Comparison of ENCODE assay signal across 10 mouse cellular contexts in the genomic region with DNA sequence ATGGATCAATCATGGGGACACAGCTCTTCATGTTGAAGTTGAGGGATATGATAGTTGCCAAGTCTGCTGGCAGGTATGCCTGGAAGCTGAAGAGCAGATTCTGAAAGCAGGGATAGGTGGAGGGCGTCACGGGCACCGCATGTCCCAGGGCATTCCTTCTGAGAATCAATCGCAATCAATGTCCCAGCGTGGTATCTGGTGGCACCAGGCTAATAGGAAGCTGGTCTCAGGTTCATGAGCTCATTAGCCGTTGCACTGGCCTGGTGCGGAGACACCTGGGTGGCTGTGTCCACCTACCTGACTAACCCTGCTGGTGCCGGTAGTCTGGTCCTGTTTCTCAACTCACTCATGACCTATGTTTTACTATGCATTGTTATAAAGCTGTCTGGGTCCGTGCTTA. TPM values are rescaled to one million over a fixed set of nuclear protein-coding genes. Genes with fewer than 3 reads are reported as not detected.
DNase-seq lines count a peak whose midpoint lies in the region; ATAC-seq and TF ChIP-seq lines count a peak whose summit lies in the region.
"Had no signal": no experiment of that assay in that cellular context is flagged by ENCODE, and none has a peak within 500 bp of the region (broad histone marks: within the 10 kb centered on the region; RNA-seq: fewer than 3 reads in every experiment).

No protein-coding gene starts in this region.

- H3K4me3 ChIP-seq in hindbrain, embryonic 11.5 days (ENCODE audit: low read depth, low read length), result no peak overlapping the region
- no peak overlapping the region for H3K4me3 ChIP-seq in hindbrain, embryonic 10.5 days
- H3K4me3 ChIP-seq in neural tube, embryonic 12.5 days, result no peak overlapping the region
- no peak overlapping the region for H3K4me3 ChIP-seq in intestine, embryonic 16.5 days (ENCODE audit: low read length)
- H3K4me3 ChIP-seq in cerebellum, adult 2 months (replicated peaks; ENCODE audit: insufficient read depth, low read depth, low read length), result no peak overlapping the region
- H3K4me3 ChIP-seq: gastrocnemius, adult 2 months; midbrain, embryonic 12.5 days; myocyte had no signal

- TF ChIP-seq POLR2A in cerebellum, adult 2 months (IDR thresholded peaks at IDR 0.05; ENCODE audit: borderline replicate concordance, insufficient read depth, low read length), result no peak

- no peaks in the 10 kb centered on the region for H3K4me1 ChIP-seq in hindbrain, embryonic 11.5 days (replicated peaks; ENCODE audit: control insufficient read depth, insufficient read depth, low read length)
- no peaks in the 10 kb centered on the region; the same call in 1 of the 2 replicates for H3K4me1 ChIP-seq in hindbrain, embryonic 10.5 days (replicated peaks)
- no peaks in the 10 kb centered on the region for H3K4me1 ChIP-seq in neural tube, embryonic 12.5 days
- peaks cover 6% of the 10 kb centered on the region for H3K4me1 ChIP-seq in intestine, embryonic 16.5 days (ENCODE audit: control insufficient read depth, insufficient read depth, low read length)
- no peaks in the 10 kb centered on the region for H3K4me1 ChIP-seq in cerebellum, adult 2 months (ENCODE audit: control insufficient read depth, insufficient read depth, low read length)
- H3K4me1 ChIP-seq: midbrain, embryonic 12.5 days had no signal

- H3K9me3 ChIP-seq in hindbrain, embryonic 11.5 days (ENCODE audit: control insufficient read depth, low read length), result no peaks in the 10 kb centered on the region
- H3K9me3 ChIP-seq in hindbrain, embryonic 10.5 days, result 0 out of 2 replicates have a peak, but pooled peaks cover 13% of the 10 kb centered on the region
- 0 out of 2 replicates have a peak, but pooled peaks cover 4% of the 10 kb centered on the region for H3K9me3 ChIP-seq in neural tube, embryonic 12.5 days
- no peaks in the 10 kb centered on the region for H3K9me3 ChIP-seq in intestine, embryonic 16.5 days (ENCODE audit: control insufficient read depth, low read length)

- peak; percentile 14; the same call in 1 of the 2 replicates for ATAC-seq in hindbrain, embryonic 11.5 days (ENCODE audit: low FRiP score)
- ATAC-seq in neural tube, embryonic 12.5 days (ENCODE audit: low FRiP score, low read depth), result peak; percentile 17; the same call in 1 of the 2 replicates
- ATAC-seq in intestine, embryonic 16.5 days, result peak; percentile 24; the same call in 1 of the 2 replicates

- no peak overlapping the region for H3K4me2 ChIP-seq in hindbrain, embryonic 11.5 days (replicated peaks; ENCODE audit: low read depth, low read length)
- no peak overlapping the region for H3K4me2 ChIP-seq in neural tube, embryonic 12.5 days (replicated peaks)
- no peak overlapping the region for H3K4me2 ChIP-seq in intestine, embryonic 16.5 days (ENCODE audit: low read depth, low read length)
- H3K4me2 ChIP-seq: midbrain, embryonic 12.5 days had no signal

- no peak overlapping the region for H3K9ac ChIP-seq in hindbrain, embryonic 11.5 days (ENCODE audit: low read depth, low read length)
- no peak overlapping the region for H3K9ac ChIP-seq in neural tube, embryonic 12.5 days
- H3K9ac ChIP-seq in intestine, embryonic 16.5 days (ENCODE audit: low read depth, low read length), result no peak overlapping the region
- H3K9ac ChIP-seq: midbrain, embryonic 12.5 days had no signal

- 75% methylated on average over 9 of the region's 9 CpGs for WGBS in hindbrain, embryonic 11.5 days
- 74% methylated on average over 9 of the region's 9 CpGs for WGBS in hindbrain, embryonic 10.5 days
- 65% methylated on average over 9 of the region's 9 CpGs for WGBS in neural tube, embryonic 12.5 days
- WGBS in intestine, embryonic 16.5 days, result 78% methylated on average over 9 of the region's 9 CpGs
- 80% methylated on average over 9 of the region's 9 CpGs for WGBS in cerebellum, adult 2 months

- no peak overlapping the region for H3K27ac ChIP-seq in hindbrain, embryonic 11.5 days (ENCODE audit: low read depth, low read length)
- no peak overlapping the region for H3K27ac ChIP-seq in hindbrain, embryonic 10.5 days
- H3K27ac ChIP-seq in neural tube, embryonic 12.5 days, result no peak overlapping the region
- H3K27ac ChIP-seq in intestine, embryonic 16.5 days (ENCODE audit: low read length), result no peak overlapping the region
- H3K27ac ChIP-seq in cerebellum, adult 2 months (ENCODE audit: insufficient read depth, low read length), result no peak overlapping the region
- H3K27ac ChIP-seq: gastrocnemius, adult 2 months; midbrain, embryonic 12.5 days had no signal

- no peak for TF ChIP-seq CTCF in cerebellum, adult 2 months (IDR thresholded peaks at IDR 0.05; ENCODE audit: borderline replicate concordance, insufficient read depth, low read depth, low read length)

- no peak for DNase-seq in hindbrain, embryonic 11.5 days (ENCODE audit: low spot score)
- no peak for DNase-seq in hindbrain, embryonic 10.5 days (ENCODE audit: low spot score)
- no peak for DNase-seq in neural tube, embryonic 10.5 days (ENCODE audit: extremely low spot score, low spot score)
- DNase-seq in layer of hippocampus, adult 8-10 months (ENCODE audit: low spot score in 2 of 2), result no peak
- no peak for DNase-seq in cerebellum, adult 2 months

- H3K27me3 ChIP-seq in hindbrain, embryonic 11.5 days (ENCODE audit: control insufficient read depth, insufficient read depth, low read length), result no peaks in the 10 kb centered on the region
- H3K27me3 ChIP-seq in hindbrain, embryonic 10.5 days (ENCODE audit: insufficient read depth, poor library complexity, severe bottlenecking), result no peaks in the 10 kb centered on the region
- H3K27me3 ChIP-seq in neural tube, embryonic 12.5 days (replicated peaks), result no peaks in the 10 kb centered on the region
- no peaks in the 10 kb centered on the region for H3K27me3 ChIP-seq in intestine, embryonic 16.5 days (replicated peaks; ENCODE audit: control insufficient read depth, insufficient read depth, low read length)
- H3K27me3 ChIP-seq in cerebellum, adult 2 months (ENCODE audit: control insufficient read depth, insufficient read depth, low read length), result no peaks in the 10 kb centered on the region
- H3K27me3 ChIP-seq: midbrain, embryonic 12.5 days had no signal

- H3K36me3 ChIP-seq in hindbrain, embryonic 11.5 days (ENCODE audit: control insufficient read depth, insufficient read depth, low read length), result no peaks in the 10 kb centered on the region
- H3K36me3 ChIP-seq in hindbrain, embryonic 10.5 days, result peaks cover 14% of the 10 kb centered on the region; the same call in 1 of the 2 replicates
- H3K36me3 ChIP-seq in neural tube, embryonic 12.5 days, result no peaks in the 10 kb centered on the region
- H3K36me3 ChIP-seq in intestine, embryonic 16.5 days (ENCODE audit: control insufficient read depth, insufficient read depth, low read length), result 0 out of 2 replicates have a peak, but pooled peaks cover 2% of the 10 kb centered on the region
- H3K36me3 ChIP-seq: midbrain, embryonic 12.5 days had no signal

RNA-seq across cellular contexts. Expression of gene Prickle1, which starts 19.3 kb away (rescaled TPM):
- 17.7 and 19.9 TPM in 2 replicates for polyA plus RNA-seq in hindbrain, embryonic 11.5 days (2014; fragmentation: Nextera tagmentation; extraction: Ambion mirVana)
- 13.6 and 17.4 TPM in 2 replicates for polyA plus RNA-seq in hindbrain, embryonic 10.5 days (2016; fragmentation: Nextera tagmentation; extraction: Ambion mirVana)
- 19.2 and 19.5 TPM in 2 replicates for polyA plus RNA-seq in neural tube, embryonic 12.5 days (2016; fragmentation: Nextera tagmentation; extraction: Ambion mirVana)
- polyA plus RNA-seq in intestine, embryonic 16.5 days (2015; fragmentation: Nextera tagmentation; extraction: Ambion mirVana), result 18.1 TPM in 2 replicates
- total RNA-seq in layer of hippocampus, adult 8-10 months (2022), result 10 to 100 TPM; 67.6 to 75.5 (median 72.2) TPM
- polyA plus RNA-seq in cerebellum, adult 2 months (2012; rRNA removed), result 13.4 and 16.1 TPM in 2 replicates
